Mouse (Mus musculus) heart, adult 2 months (tissue): Measurements from ENCODE around the gene Spsb1. TPM values are rescaled to one million over a fixed set of nuclear protein-coding genes. Genes with fewer than 3 reads are reported as not detected.

Source experiments
- DNase-seq, 2 experiments: peaks; one replicate each; pipeline ENCODE4 v3.0.0; 2021
- H3K27ac ChIP-seq: fragments of 200-600 bp; 2 replicates; pipeline ENCODE4 v1.8.1; 2022
- H3K27me3 ChIP-seq: fragments of 200-500 bp; 2 replicates; pipeline ENCODE4 v1.6.1; 2012; ENCODE audit warnings: mild to moderate bottlenecking, low read length, inconsistent platforms, mixed read lengths; ENCODE audit not compliant: control insufficient read depth, insufficient read depth
- H3K36me3 ChIP-seq: fragments of 200-500 bp; 2 replicates; pipeline ENCODE4 v1.6.1; 2012; ENCODE audit warnings: low read length, inconsistent platforms; ENCODE audit not compliant: control insufficient read depth, insufficient read depth
- H3K4me1 ChIP-seq: fragments of 200-500 bp; 2 replicates; pipeline ENCODE4 v1.6.1; 2011; ENCODE audit warnings: low read length; ENCODE audit not compliant: control insufficient read depth, insufficient read depth
- H3K4me3 ChIP-seq: fragments of 200-600 bp; 2 replicates; pipeline ENCODE4 v1.8.1; 2022
- H3K79me2 ChIP-seq: fragments of 200-500 bp; replicated peaks from 2 replicates; pipeline ENCODE4 v1.6.1; 2012; ENCODE audit warnings: mild to moderate bottlenecking, inconsistent platforms, low read length, moderate library complexity, mixed read lengths; ENCODE audit not compliant: control insufficient read depth, insufficient read depth
- H3K9ac ChIP-seq: fragments of 200-500 bp; 2 replicates; pipeline ENCODE4 v1.6.1; 2012; ENCODE audit warnings: low read depth, mild to moderate bottlenecking, control low read depth, inconsistent platforms, low read length, mixed read lengths
- CTCF ChIP-seq: fragments of 200-600 bp; IDR thresholded peaks from 2 replicates; pipeline ENCODE4 v1.8.1; 2022; ENCODE audit warnings: antibody characterized with exemption, mild to moderate bottlenecking, moderate library complexity
- EP300 ChIP-seq: fragments of 200-500 bp; IDR thresholded peaks from 2 replicates; pipeline ENCODE4 v1.6.1; 2011; ENCODE audit warnings: low read depth, low read length, control low read depth; ENCODE audit not compliant: insufficient read depth
- POLR2A ChIP-seq: fragments of 200-500 bp; IDR thresholded peaks from 2 replicates; pipeline ENCODE4 v1.6.1; 2011; ENCODE audit warnings: mild to moderate bottlenecking, low read depth, low read length, control low read depth; ENCODE audit not compliant: insufficient read depth
- WGBS: fragments of 180-500 bp; shearing (Covaris S2); methylation state at CpG from one replicate; pipeline ENCODE4 v1.1.7; 2018; 5-methylcytosine and 5-hydroxymethylcytosine counted together
- intact Hi-C: fragments of 180-260 bp; cut with DNase I; formaldehyde crosslinking; loops from one replicate; pipeline ENCODE4 v1.15.1; 2025
- polyA plus RNA-seq: library from polyadenylated mRNA; depleted of rRNA; stranded (reverse); fragments of >200 nt; gene quantifications from 2 replicates; pipeline ENCODE4 v1.2.3, GENCODE M21; 2012
- total RNA-seq, 2 experiments: library from RNA; stranded (reverse); gene quantifications; 2 replicates each; pipeline ENCODE4 v1.2.3; 2021

Gene Spsb1
- total and polyA plus RNA-seq, 3 experiments, result 28.3 to 35.3 (median 32.2) TPM

DNA sequence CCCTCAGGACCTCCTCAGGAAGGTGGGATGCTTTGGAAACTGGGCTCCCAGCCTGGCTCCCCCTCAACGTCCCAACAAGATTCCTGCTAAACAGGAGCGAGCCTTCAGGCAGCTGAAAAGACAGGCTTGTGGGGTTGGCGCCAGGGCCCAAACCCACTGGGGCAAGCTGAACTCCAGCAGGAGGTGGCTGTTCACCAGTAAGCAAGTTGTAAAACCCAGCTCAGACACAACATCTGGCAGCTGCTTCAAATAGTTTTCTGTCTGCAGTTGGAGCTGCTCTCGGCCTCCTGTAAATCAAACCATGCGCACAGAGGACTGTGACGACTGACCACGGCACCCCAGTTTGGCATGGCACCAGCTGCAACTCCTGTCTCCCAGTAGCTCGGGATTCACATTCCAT is 64.3 kb downstream of the Spsb1 start:
- intact Hi-C loops, result loop anchor here (2.0 kb wide), 1 partner anchor 46 kb away; no protein-coding TSS in a partner anchor
- Histone ChIP-seq H3K27me3 (no peaks in the 10 kb centered on the region), H3K79me2 (no peaks in the 10 kb centered on the region), H3K36me3 (no peaks in the 10 kb centered on the region), H3K4me1 (peaks cover 26% of the 10 kb centered on the region), H3K4me3 (no peak overlapping the region), H3K9ac (no peak overlapping the region), H3K27ac (peak overlapping the region; percentile 73)
- 58% methylated on average over 8 of the region's 8 CpGs for WGBS
- DNase-seq, result peak; percentile 72 to 76
- TF ChIP-seq POLR2A (no peak), EP300 (0 out of 2 replicates have a peak, but pooled peaks have one; percentile 10), CTCF (no peak)

DNA sequence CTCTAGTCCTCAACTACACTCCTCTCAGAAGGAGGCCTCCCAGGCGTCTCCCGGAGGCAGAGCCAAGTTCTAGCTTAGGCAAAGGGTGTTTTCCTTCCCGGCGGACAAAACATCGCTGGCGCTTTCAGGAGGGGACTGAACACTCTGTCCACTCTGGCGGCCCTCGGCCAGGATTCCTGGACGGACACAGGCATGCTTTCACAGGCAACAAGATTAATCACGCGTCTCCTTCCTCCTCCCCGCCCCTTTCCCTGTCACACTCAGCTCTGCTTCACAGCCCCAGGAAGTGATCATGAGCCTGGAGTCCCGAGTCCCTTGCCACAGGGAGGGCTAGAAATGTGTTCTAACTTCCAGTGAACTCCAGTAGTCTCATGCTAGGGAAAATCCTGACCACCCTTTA is 65.0 kb downstream of the Spsb1 start:
- Histone ChIP-seq H3K4me3 (no peak overlapping the region), H3K4me1 (peaks cover 23% of the 10 kb centered on the region), H3K36me3 (no peaks in the 10 kb centered on the region), H3K9ac (peak overlapping the region; percentile 13; the same call in 1 of the 2 replicates), H3K27me3 (no peaks in the 10 kb centered on the region), H3K79me2 (no peaks in the 10 kb centered on the region), H3K27ac (peak overlapping the region; percentile 73)
- no peak for TF ChIP-seq CTCF
- TF ChIP-seq POLR2A, result peak; percentile 59
- peak; percentile 99 for TF ChIP-seq EP300
- intact Hi-C loops, result loop anchor here (1.0 to 2.0 kb wide), 2 partner anchors 47 to 64 kb away; no protein-coding TSS in a partner anchor
- 4% methylated on average over 13 of the region's 13 CpGs for WGBS
- DNase-seq, result peak; percentile 89 to 93

DNA sequence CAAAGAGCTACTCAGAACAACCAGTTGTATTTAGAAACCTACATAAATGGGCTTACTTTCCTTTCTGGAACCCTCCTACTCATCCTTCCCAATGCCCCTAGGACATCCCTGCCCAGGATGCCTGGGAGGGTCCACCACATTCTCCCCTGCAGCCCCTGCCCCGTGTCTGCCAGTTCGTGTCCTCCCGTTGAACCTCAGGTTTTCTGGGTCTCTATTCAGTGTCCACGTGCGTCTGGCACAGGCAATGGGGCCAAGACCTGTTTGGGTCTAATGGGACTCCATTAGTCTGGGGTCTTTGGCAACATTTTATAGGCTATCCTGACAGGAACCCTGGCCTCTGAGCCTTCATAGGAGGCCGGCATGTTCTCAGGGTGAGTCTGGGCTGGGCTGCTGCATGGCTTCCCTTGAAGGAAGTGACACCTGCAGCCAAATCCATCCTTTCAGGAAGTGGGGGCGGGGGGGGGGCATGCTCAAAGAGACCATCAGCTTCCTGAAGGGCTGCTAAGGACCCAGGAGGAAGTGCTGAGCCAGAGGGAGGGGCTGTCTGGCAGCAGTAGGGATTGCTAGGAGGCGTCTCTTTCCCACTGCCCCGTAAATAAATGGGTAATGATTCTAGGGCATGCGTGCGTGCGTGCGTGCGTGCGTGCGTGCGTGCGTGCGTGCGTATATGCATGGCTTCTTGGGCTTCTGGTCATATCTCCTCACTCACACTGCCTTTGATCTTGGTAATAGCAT is 65.9 kb downstream of the Spsb1 start:
- peaks cover 22% of the 10 kb centered on the region for H3K4me1 ChIP-seq
- no peak overlapping the region for H3K4me3 ChIP-seq
- peak overlapping the region; percentile 73 for H3K27ac ChIP-seq
- H3K79me2 ChIP-seq, result no peaks in the 10 kb centered on the region
- H3K9ac ChIP-seq, result no peak overlapping the region
- intact Hi-C loops, result loop anchor here (1.0 kb wide), 1 partner anchor 65 kb away; no protein-coding TSS in a partner anchor
- no peaks in the 10 kb centered on the region for H3K36me3 ChIP-seq
- WGBS, result 57% methylated on average over 20 of the region's 20 CpGs
- peak in 1 of 2 experiments; percentile 54 for DNase-seq
- TF ChIP-seq EP300 (no peak), CTCF (no peak), POLR2A (no peak)
- H3K27me3 ChIP-seq, result no peaks in the 10 kb centered on the region

DNA sequence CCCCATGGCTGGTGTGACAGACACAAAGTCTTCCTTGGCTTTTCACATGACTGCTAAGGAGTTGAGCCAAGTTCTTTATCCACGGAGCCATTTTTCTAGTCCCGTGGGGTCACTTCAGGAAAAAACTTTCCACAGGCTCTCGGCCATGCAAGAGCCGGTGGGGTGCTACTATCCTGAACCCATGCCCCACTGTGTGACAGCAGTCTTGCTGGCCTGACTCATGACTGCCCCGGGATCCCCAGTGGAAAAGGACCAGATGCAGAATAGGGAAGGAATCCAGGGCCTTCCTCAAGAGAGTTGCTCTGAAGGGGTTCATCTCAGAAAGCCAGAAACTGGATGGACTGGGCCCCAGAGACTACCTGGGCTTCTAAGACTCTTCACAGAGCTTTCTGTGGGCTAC is 66.7 kb downstream of the Spsb1 start:
- Histone ChIP-seq H3K36me3 (no peaks in the 10 kb centered on the region), H3K4me3 (no peak overlapping the region), H3K79me2 (no peaks in the 10 kb centered on the region), H3K9ac (no peak overlapping the region), H3K27me3 (no peaks in the 10 kb centered on the region), H3K27ac (no peak overlapping the region), H3K4me1 (peaks cover 20% of the 10 kb centered on the region)
- 50% methylated on average over 5 of the region's 5 CpGs for WGBS
- intact Hi-C loops, result no loop called here
- peak; percentile 55 to 71 for DNase-seq
- no peak for TF ChIP-seq EP300
- TF ChIP-seq CTCF, result no peak
- TF ChIP-seq POLR2A, result no peak

DNA sequence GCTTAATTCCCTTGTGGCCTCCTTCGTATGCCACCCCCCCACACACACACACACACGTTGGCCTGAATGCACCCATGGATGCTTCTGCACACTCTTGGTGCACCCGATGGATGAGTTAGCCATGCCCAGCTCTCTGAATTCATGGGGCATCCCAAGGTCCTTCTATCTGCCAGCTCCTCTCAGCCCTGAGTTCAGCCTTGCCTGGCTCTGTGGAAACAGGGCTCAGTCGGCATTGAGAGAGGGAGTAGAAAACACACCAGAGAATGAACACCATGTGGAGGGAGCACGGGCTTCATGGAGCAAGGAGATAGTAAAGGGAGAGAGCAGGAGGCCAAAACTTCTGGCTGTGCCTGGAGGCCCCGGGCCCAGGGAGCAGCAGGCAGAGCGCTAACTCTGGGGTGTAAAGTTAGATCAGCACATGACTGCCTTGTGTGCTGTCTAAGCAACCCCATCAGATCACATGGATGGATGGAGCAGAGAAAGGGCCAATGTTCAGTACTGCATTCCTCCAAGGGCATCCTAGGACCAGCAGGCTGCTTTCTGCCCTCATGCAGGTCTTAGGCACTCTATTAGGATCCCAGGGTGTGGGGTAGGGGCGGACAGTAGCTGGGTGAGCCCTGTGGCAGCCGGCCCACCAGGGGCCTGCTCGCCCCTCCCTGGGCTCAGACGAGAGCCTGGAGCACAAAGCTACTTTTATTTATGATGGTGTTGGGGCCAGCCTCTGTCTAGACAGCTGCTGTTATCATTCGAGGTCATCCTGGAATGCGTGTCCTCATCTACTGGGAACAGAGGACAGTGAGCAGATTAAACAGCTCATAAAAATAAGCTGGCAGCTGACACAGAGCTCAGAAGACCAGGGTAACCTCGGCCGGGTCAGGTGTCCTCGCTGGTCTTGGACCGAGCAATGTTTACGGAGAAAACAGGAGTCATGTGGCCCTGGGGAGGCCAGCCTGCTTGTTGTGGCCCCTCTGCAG is 68.3 kb downstream of the Spsb1 start:
- no peaks in the 10 kb centered on the region for H3K27me3 ChIP-seq
- H3K4me3 ChIP-seq, result no peak overlapping the region
- no peaks in the 10 kb centered on the region for H3K36me3 ChIP-seq
- TF ChIP-seq CTCF (no peak), EP300 (peak; percentile 78; the same call in 1 of the 2 replicates), POLR2A (no peak)
- H3K79me2 ChIP-seq, result no peaks in the 10 kb centered on the region
- peak in 1 of 2 experiments; percentile 57 for DNase-seq
- 56% methylated on average over 18 of the region's 18 CpGs for WGBS
- no peak overlapping the region for H3K9ac ChIP-seq
- peaks cover 23% of the 10 kb centered on the region for H3K4me1 ChIP-seq
- intact Hi-C loops, result no loop called here
- H3K27ac ChIP-seq, result peak overlapping the region; percentile 63
